Mouse (Mus musculus): ENCODE measurements around the gene Cd151. TPM values are rescaled to one million over a fixed set of nuclear protein-coding genes. Genes with fewer than 3 reads are reported as not detected.

The Cd151 gene
- polyA plus RNA-seq, 1 experiment from 2014 or later: 35.7 TPM

GRCm38 (mm10) chr7:141434464-141434863, 32.7 kb upstream of the Cd151 start:
- peak; percentile 67 for DNase-seq (ENCODE audit: low spot score)

GRCm38 (mm10) chr7:141435129-141435855, 31.9 kb upstream of the Cd151 start:
- Histone ChIP-seq H3K27ac (replicated peaks; ENCODE audit: low read depth, low read length) (no peak overlapping the region), H3K4me3 (ENCODE audit: low read depth, low read length) (peak overlapping the region; percentile 39), H3K9me3 (ENCODE audit: control insufficient read depth, low read length) (no peaks in the 10 kb centered on the region), H3K4me1 (ENCODE audit: control insufficient read depth, insufficient read depth, low read length) (peaks cover 10% of the 10 kb centered on the region), H3K36me3 (ENCODE audit: control insufficient read depth, insufficient read depth, low read length) (peaks cover 13% of the 10 kb centered on the region), H3K4me2 (ENCODE audit: low read depth, severe bottlenecking) (peak overlapping the region; percentile 71), H3K27me3 (ENCODE audit: control insufficient read depth, insufficient read depth, low read length) (no peaks in the 10 kb centered on the region), H3K9ac (ENCODE audit: low read length) (0 out of 2 replicates have a peak overlapping the region, but pooled peaks have one; percentile 8)
- DNase-seq (ENCODE audit: low spot score): peak; percentile 49
- no peak for ATAC-seq (ENCODE audit: insufficient number of reproducible peaks, low FRiP score, low TSS enrichment, low read depth)
- 4% methylated on average over 16 of the region's 17 CpGs for WGBS

More at GRCm38 (mm10) chr7:141434464-141434863, 32.7 kb upstream of the Cd151 start:
- H3K9me3 ChIP-seq (ENCODE audit: control insufficient read depth, low read length): no peaks in the 10 kb centered on the region
- 15% methylated on average over 8 of the region's 8 CpGs for WGBS
- peaks cover 7% of the 10 kb centered on the region for H3K36me3 ChIP-seq (ENCODE audit: control insufficient read depth, insufficient read depth, low read length)
- peak overlapping the region; percentile 39 for H3K4me3 ChIP-seq (ENCODE audit: low read depth, low read length)
- H3K4me2 ChIP-seq (ENCODE audit: low read depth, severe bottlenecking): peak overlapping the region; percentile 71
- no peak for ATAC-seq (ENCODE audit: insufficient number of reproducible peaks, low FRiP score, low TSS enrichment, low read depth)
- H3K9ac ChIP-seq (ENCODE audit: low read length): peak overlapping the region; percentile 44
- no peaks in the 10 kb centered on the region for H3K27me3 ChIP-seq (ENCODE audit: control insufficient read depth, insufficient read depth, low read length)
- no peak overlapping the region for H3K27ac ChIP-seq (replicated peaks; ENCODE audit: low read depth, low read length)
- peaks cover 10% of the 10 kb centered on the region for H3K4me1 ChIP-seq (ENCODE audit: control insufficient read depth, insufficient read depth, low read length)

- Histone ChIP-seq H3K4me3 (ENCODE audit: low read depth, low read length) (0 out of 2 replicates have a peak overlapping the region, but pooled peaks have one; percentile 43), H3K27me3 (ENCODE audit: control insufficient read depth, insufficient read depth, low read length) (no peaks in the 10 kb centered on the region), H3K4me1 (ENCODE audit: control insufficient read depth, insufficient read depth, low read length) (peaks cover 10% of the 10 kb centered on the region), H3K9me3 (ENCODE audit: control insufficient read depth, low read length) (no peaks in the 10 kb centered on the region), H3K27ac (replicated peaks; ENCODE audit: low read depth, low read length) (no peak overlapping the region), H3K36me3 (ENCODE audit: control insufficient read depth, insufficient read depth, low read length) (peaks cover 16% of the 10 kb centered on the region), H3K4me2 (ENCODE audit: low read depth, severe bottlenecking) (no peak overlapping the region; the same call in 1 of the 2 replicates), H3K9ac (ENCODE audit: low read length) (no peak overlapping the region)
- ATAC-seq (ENCODE audit: insufficient number of reproducible peaks, low FRiP score, low TSS enrichment, low read depth) (no peak), DNase-seq (ENCODE audit: low spot score) (no peak)
- 77% methylated on average over 9 of the region's 9 CpGs for WGBS
Measured at GRCm38 (mm10) chr7:141435856-141436522, 31.2 kb upstream of the Cd151 start.

GRCm38 (mm10) chr7:141436523-141436892, 30.7 kb upstream of the Cd151 start:
- ATAC-seq (ENCODE audit: insufficient number of reproducible peaks, low FRiP score, low TSS enrichment, low read depth) (no peak), DNase-seq (ENCODE audit: low spot score) (no peak)
- Histone ChIP-seq H3K4me2 (ENCODE audit: low read depth, severe bottlenecking) (peak overlapping the region; percentile 88), H3K9ac (ENCODE audit: low read length) (no peak overlapping the region), H3K4me3 (ENCODE audit: low read depth, low read length) (peak overlapping the region; percentile 43), H3K27ac (replicated peaks; ENCODE audit: low read depth, low read length) (no peak overlapping the region), H3K4me1 (ENCODE audit: control insufficient read depth, insufficient read depth, low read length) (peaks cover 11% of the 10 kb centered on the region), H3K9me3 (ENCODE audit: control insufficient read depth, low read length) (no peaks in the 10 kb centered on the region), H3K27me3 (ENCODE audit: control insufficient read depth, insufficient read depth, low read length) (no peaks in the 10 kb centered on the region), H3K36me3 (ENCODE audit: control insufficient read depth, insufficient read depth, low read length) (peaks cover 16% of the 10 kb centered on the region)
- WGBS: 71% methylated on average over 2 of the region's 2 CpGs

- DNase-seq (ENCODE audit: low spot score): peak; percentile 90
- Histone ChIP-seq H3K4me3 (ENCODE audit: low read depth, low read length) (peak within 1 kb of the TSS; percentile 43), H3K27ac (replicated peaks; ENCODE audit: low read depth, low read length) (no peak within 1 kb of the TSS), H3K27me3 (ENCODE audit: control insufficient read depth, insufficient read depth, low read length) (no peaks in the 10 kb centered on the region), H3K4me2 (ENCODE audit: low read depth, severe bottlenecking) (peak within 1 kb of the TSS; percentile 88), H3K9ac (ENCODE audit: low read length) (peak within 1 kb of the TSS; percentile 72), H3K4me1 (ENCODE audit: control insufficient read depth, insufficient read depth, low read length) (peaks cover 18% of the 10 kb centered on the region), H3K9me3 (ENCODE audit: control insufficient read depth, low read length) (no peaks in the 10 kb centered on the region), H3K36me3 (ENCODE audit: control insufficient read depth, insufficient read depth, low read length) (peaks cover 20% of the 10 kb centered on the region)
- peak; percentile 48 for ATAC-seq (ENCODE audit: insufficient number of reproducible peaks, low FRiP score, low TSS enrichment, low read depth)
- 6% methylated on average over 53 of the region's 53 CpGs for WGBS
Measured at GRCm38 (mm10) chr7:141437178-141438120, 29.7 kb upstream of the Cd151 start, which contains the start of gene Slc25a22. Gene Slc25a22 (minus strand): TSS chr7:141437892.

GRCm38 (mm10) chr7:141438201-141438968, 28.8 kb upstream of the Cd151 start:
- no peaks in the 10 kb centered on the region for H3K27me3 ChIP-seq (ENCODE audit: control insufficient read depth, insufficient read depth, low read length)
- H3K27ac ChIP-seq (replicated peaks; ENCODE audit: low read depth, low read length): no peak overlapping the region
- no peak for ATAC-seq (ENCODE audit: insufficient number of reproducible peaks, low FRiP score, low TSS enrichment, low read depth)
- H3K36me3 ChIP-seq (ENCODE audit: control insufficient read depth, insufficient read depth, low read length): peaks cover 20% of the 10 kb centered on the region
- no peak overlapping the region for H3K4me3 ChIP-seq (ENCODE audit: low read depth, low read length)
- H3K9ac ChIP-seq (ENCODE audit: low read length): no peak overlapping the region
- H3K9me3 ChIP-seq (ENCODE audit: control insufficient read depth, low read length): no peaks in the 10 kb centered on the region
- H3K4me2 ChIP-seq (ENCODE audit: low read depth, severe bottlenecking): no peak overlapping the region
- WGBS: 94% methylated on average over 12 of the region's 12 CpGs
- H3K4me1 ChIP-seq (ENCODE audit: control insufficient read depth, insufficient read depth, low read length): peaks cover 28% of the 10 kb centered on the region
- DNase-seq (ENCODE audit: low spot score): no peak

- Histone ChIP-seq H3K9ac (ENCODE audit: low read length) (no peak overlapping the region), H3K4me2 (ENCODE audit: low read depth, severe bottlenecking) (no peak overlapping the region), H3K36me3 (ENCODE audit: control insufficient read depth, insufficient read depth, low read length) (peaks cover 20% of the 10 kb centered on the region), H3K27ac (replicated peaks; ENCODE audit: low read depth, low read length) (no peak overlapping the region), H3K4me3 (ENCODE audit: low read depth, low read length) (no peak overlapping the region), H3K27me3 (ENCODE audit: control insufficient read depth, insufficient read depth, low read length) (no peaks in the 10 kb centered on the region), H3K9me3 (ENCODE audit: control insufficient read depth, low read length) (no peaks in the 10 kb centered on the region), H3K4me1 (ENCODE audit: control insufficient read depth, insufficient read depth, low read length) (peaks cover 29% of the 10 kb centered on the region)
- ATAC-seq (ENCODE audit: insufficient number of reproducible peaks, low FRiP score, low TSS enrichment, low read depth) (no peak), DNase-seq (ENCODE audit: low spot score) (no peak)
- WGBS: 96% methylated on average over 10 of the region's 10 CpGs
Measured at GRCm38 (mm10) chr7:141439140-141439679, 28.0 kb upstream of the Cd151 start.
